Mouse (Mus musculus) heart, adult 2 months (tissue): Measurements from ENCODE around the gene 3110001I22Rik.

Source experiments
- CTCF ChIP-seq: fragments of 200-600 bp; IDR thresholded peaks from 2 replicates; pipeline ENCODE4 v1.8.1; 2022; ENCODE audit warnings: antibody characterized with exemption, mild to moderate bottlenecking, moderate library complexity
- EP300 ChIP-seq: fragments of 200-500 bp; IDR thresholded peaks from 2 replicates; pipeline ENCODE4 v1.6.1; 2011; ENCODE audit warnings: low read depth, low read length, control low read depth; ENCODE audit not compliant: insufficient read depth
- POLR2A ChIP-seq: fragments of 200-500 bp; IDR thresholded peaks from 2 replicates; pipeline ENCODE4 v1.6.1; 2011; ENCODE audit warnings: mild to moderate bottlenecking, low read depth, low read length, control low read depth; ENCODE audit not compliant: insufficient read depth

- TF ChIP-seq CTCF (no peak), POLR2A (peak; percentile 86), EP300 (0 out of 2 replicates have a peak, but pooled peaks have one; percentile 72)
These were observed 3.8 kb upstream of the 3110001I22Rik start, which contains the start of gene Parn for GRCm38 (mm10) chr16:13667878-13668343.
